Mouse (Mus musculus): Measurements from ENCODE around the gene Zfp423. TPM values are rescaled to one million over a fixed set of nuclear protein-coding genes. Genes with fewer than 3 reads are reported as not detected.
A peak's percentile ranks its signal among the peaks of the same experiment; 100 is the strongest.

The Zfp423 gene
- polyA plus RNA-seq, 1 experiment from 2014 or later, result 23.1 TPM

- no peak for DNase-seq (ENCODE audit: low spot score)
- Histone ChIP-seq H3K4me3 (ENCODE audit: low read depth, low read length) (no peak overlapping the region), H3K9me3 (ENCODE audit: control insufficient read depth, low read length) (no peaks in the 10 kb centered on the region), H3K4me2 (ENCODE audit: low read depth, low read length) (no peak overlapping the region), H3K4me1 (ENCODE audit: control insufficient read depth, insufficient read depth, low read length) (peaks cover 30% of the 10 kb centered on the region), H3K36me3 (ENCODE audit: control insufficient read depth, insufficient read depth, low read length) (no peaks in the 10 kb centered on the region), H3K27me3 (replicated peaks; ENCODE audit: control insufficient read depth, insufficient read depth, low read length) (no peaks in the 10 kb centered on the region), H3K9ac (ENCODE audit: low read depth, low read length) (0 out of 2 replicates have a peak overlapping the region, but pooled peaks have one; percentile 9), H3K27ac (replicated peaks; ENCODE audit: low read depth, low read length) (peak overlapping the region; percentile 24; the same call in 1 of the 2 replicates)
- 0 out of 2 replicates have a peak, but pooled peaks have one; percentile 16 for ATAC-seq (ENCODE audit: low read depth)
- WGBS, result 37% methylated on average over 14 of the region's 14 CpGs
Observed at GRCm38 (mm10) chr8:87746072-87746471, 213.3 kb downstream of the Zfp423 start.

- DNase-seq (ENCODE audit: low spot score) (peak; percentile 37), ATAC-seq (ENCODE audit: low read depth) (peak; percentile 35; the same call in 1 of the 2 replicates)
- 76% methylated on average over 20 of the region's 20 CpGs for WGBS
- no peak overlapping the region for H3K4me2 ChIP-seq (ENCODE audit: low read depth, low read length)
- H3K27ac ChIP-seq (replicated peaks; ENCODE audit: low read depth, low read length), result no peak overlapping the region
- no peaks in the 10 kb centered on the region for H3K36me3 ChIP-seq (ENCODE audit: control insufficient read depth, insufficient read depth, low read length)
- no peak overlapping the region for H3K4me3 ChIP-seq (ENCODE audit: low read depth, low read length)
- no peaks in the 10 kb centered on the region for H3K9me3 ChIP-seq (ENCODE audit: control insufficient read depth, low read length)
- H3K9ac ChIP-seq (ENCODE audit: low read depth, low read length), result no peak overlapping the region
- peaks cover 25% of the 10 kb centered on the region for H3K4me1 ChIP-seq (ENCODE audit: control insufficient read depth, insufficient read depth, low read length)
- no peaks in the 10 kb centered on the region for H3K27me3 ChIP-seq (replicated peaks; ENCODE audit: control insufficient read depth, insufficient read depth, low read length)
Observed at GRCm38 (mm10) chr8:87745125-87745698, 214.2 kb downstream of the Zfp423 start.

GRCm38 (mm10) chr8:87744556-87744955 is 214.8 kb downstream of the Zfp423 start:
- no peak overlapping the region for H3K27ac ChIP-seq (replicated peaks; ENCODE audit: low read depth, low read length)
- DNase-seq (ENCODE audit: low spot score), result no peak
- H3K36me3 ChIP-seq (ENCODE audit: control insufficient read depth, insufficient read depth, low read length), result no peaks in the 10 kb centered on the region
- no peaks in the 10 kb centered on the region for H3K9me3 ChIP-seq (ENCODE audit: control insufficient read depth, low read length)
- ATAC-seq (ENCODE audit: low read depth), result no peak
- H3K4me1 ChIP-seq (ENCODE audit: control insufficient read depth, insufficient read depth, low read length), result peaks cover 25% of the 10 kb centered on the region
- no peak overlapping the region for H3K4me3 ChIP-seq (ENCODE audit: low read depth, low read length)
- no peak overlapping the region for H3K4me2 ChIP-seq (ENCODE audit: low read depth, low read length)
- no peak overlapping the region for H3K9ac ChIP-seq (ENCODE audit: low read depth, low read length)
- no peaks in the 10 kb centered on the region for H3K27me3 ChIP-seq (replicated peaks; ENCODE audit: control insufficient read depth, insufficient read depth, low read length)
- 84% methylated on average over 6 of the region's 6 CpGs for WGBS

- H3K27ac ChIP-seq (replicated peaks; ENCODE audit: low read depth, low read length), result no peak overlapping the region
- H3K4me1 ChIP-seq (ENCODE audit: control insufficient read depth, insufficient read depth, low read length), result peaks cover 15% of the 10 kb centered on the region
- H3K9ac ChIP-seq (ENCODE audit: low read depth, low read length), result no peak overlapping the region
- no peak overlapping the region for H3K4me2 ChIP-seq (ENCODE audit: low read depth, low read length)
- H3K4me3 ChIP-seq (ENCODE audit: low read depth, low read length), result no peak overlapping the region
- H3K9me3 ChIP-seq (ENCODE audit: control insufficient read depth, low read length), result no peaks in the 10 kb centered on the region
- ATAC-seq (ENCODE audit: low read depth) (no peak), DNase-seq (ENCODE audit: low spot score) (no peak)
- H3K36me3 ChIP-seq (ENCODE audit: control insufficient read depth, insufficient read depth, low read length), result no peaks in the 10 kb centered on the region
- H3K27me3 ChIP-seq (replicated peaks; ENCODE audit: control insufficient read depth, insufficient read depth, low read length), result no peaks in the 10 kb centered on the region
- WGBS, result 85% methylated on average over 19 of the region's 19 CpGs
Observed at GRCm38 (mm10) chr8:87742016-87742415, 217.4 kb downstream of the Zfp423 start.

GRCm38 (mm10) chr8:87740946-87741530 is 218.4 kb downstream of the Zfp423 start:
- 93% methylated on average over 11 of the region's 11 CpGs for WGBS
- no peaks in the 10 kb centered on the region for H3K36me3 ChIP-seq (ENCODE audit: control insufficient read depth, insufficient read depth, low read length)
- ATAC-seq (ENCODE audit: low read depth) (no peak), DNase-seq (ENCODE audit: low spot score) (no peak)
- H3K27ac ChIP-seq (replicated peaks; ENCODE audit: low read depth, low read length), result no peak overlapping the region
- no peaks in the 10 kb centered on the region for H3K9me3 ChIP-seq (ENCODE audit: control insufficient read depth, low read length)
- no peak overlapping the region for H3K9ac ChIP-seq (ENCODE audit: low read depth, low read length)
- no peak overlapping the region for H3K4me2 ChIP-seq (ENCODE audit: low read depth, low read length)
- H3K27me3 ChIP-seq (replicated peaks; ENCODE audit: control insufficient read depth, insufficient read depth, low read length), result no peaks in the 10 kb centered on the region
- H3K4me3 ChIP-seq (ENCODE audit: low read depth, low read length), result no peak overlapping the region
- peaks cover 10% of the 10 kb centered on the region for H3K4me1 ChIP-seq (ENCODE audit: control insufficient read depth, insufficient read depth, low read length)

- H3K36me3 ChIP-seq (ENCODE audit: control insufficient read depth, insufficient read depth, low read length), result no peaks in the 10 kb centered on the region
- H3K4me1 ChIP-seq (ENCODE audit: control insufficient read depth, insufficient read depth, low read length), result peaks cover 9% of the 10 kb centered on the region
- ATAC-seq (ENCODE audit: low read depth) (no peak), DNase-seq (ENCODE audit: low spot score) (no peak)
- no peaks in the 10 kb centered on the region for H3K9me3 ChIP-seq (ENCODE audit: control insufficient read depth, low read length)
- WGBS, result 45% methylated on average over 11 of the region's 11 CpGs
- no peak overlapping the region for H3K9ac ChIP-seq (ENCODE audit: low read depth, low read length)
- no peak overlapping the region for H3K27ac ChIP-seq (replicated peaks; ENCODE audit: low read depth, low read length)
- H3K4me3 ChIP-seq (ENCODE audit: low read depth, low read length), result no peak overlapping the region
- H3K27me3 ChIP-seq (replicated peaks; ENCODE audit: control insufficient read depth, insufficient read depth, low read length), result no peaks in the 10 kb centered on the region
- no peak overlapping the region for H3K4me2 ChIP-seq (ENCODE audit: low read depth, low read length)
Observed at GRCm38 (mm10) chr8:87737900-87738299, 221.5 kb downstream of the Zfp423 start.

GRCm38 (mm10) chr8:87734902-87735301 is 224.5 kb downstream of the Zfp423 start:
- H3K4me3 ChIP-seq (ENCODE audit: low read depth, low read length), result no peak overlapping the region
- ATAC-seq (ENCODE audit: low read depth), result no peak
- H3K27ac ChIP-seq (replicated peaks; ENCODE audit: low read depth, low read length), result peak overlapping the region; percentile 28; the same call in 1 of the 2 replicates
- peak overlapping the region; percentile 40; the same call in 1 of the 2 replicates for H3K9ac ChIP-seq (ENCODE audit: low read depth, low read length)
- peaks cover 9% of the 10 kb centered on the region for H3K4me1 ChIP-seq (ENCODE audit: control insufficient read depth, insufficient read depth, low read length)
- DNase-seq (ENCODE audit: low spot score), result no peak
- H3K9me3 ChIP-seq (ENCODE audit: control insufficient read depth, low read length), result no peaks in the 10 kb centered on the region
- H3K36me3 ChIP-seq (ENCODE audit: control insufficient read depth, insufficient read depth, low read length), result no peaks in the 10 kb centered on the region
- H3K4me2 ChIP-seq (ENCODE audit: low read depth, low read length), result no peak overlapping the region
- WGBS, result 45% methylated on average over 4 of the region's 4 CpGs
- H3K27me3 ChIP-seq (replicated peaks; ENCODE audit: control insufficient read depth, insufficient read depth, low read length), result no peaks in the 10 kb centered on the region

GRCm38 (mm10) chr8:87734496-87734895 is 224.9 kb downstream of the Zfp423 start:
- H3K4me1 ChIP-seq (ENCODE audit: control insufficient read depth, insufficient read depth, low read length), result peaks cover 9% of the 10 kb centered on the region
- WGBS, result 34% methylated on average over 7 of the region's 7 CpGs
- no peak overlapping the region for H3K4me2 ChIP-seq (ENCODE audit: low read depth, low read length)
- no peaks in the 10 kb centered on the region for H3K36me3 ChIP-seq (ENCODE audit: control insufficient read depth, insufficient read depth, low read length)
- H3K9me3 ChIP-seq (ENCODE audit: control insufficient read depth, low read length), result no peaks in the 10 kb centered on the region
- no peak overlapping the region for H3K9ac ChIP-seq (ENCODE audit: low read depth, low read length)
- DNase-seq (ENCODE audit: low spot score) (no peak), ATAC-seq (ENCODE audit: low read depth) (no peak)
- no peak overlapping the region for H3K4me3 ChIP-seq (ENCODE audit: low read depth, low read length)
- H3K27me3 ChIP-seq (replicated peaks; ENCODE audit: control insufficient read depth, insufficient read depth, low read length), result no peaks in the 10 kb centered on the region
- H3K27ac ChIP-seq (replicated peaks; ENCODE audit: low read depth, low read length), result no peak overlapping the region

- peaks cover 9% of the 10 kb centered on the region; the same call in 1 of the 2 replicates for H3K4me1 ChIP-seq (ENCODE audit: control insufficient read depth, insufficient read depth, low read length)
- H3K4me2 ChIP-seq (ENCODE audit: low read depth, low read length), result no peak overlapping the region
- no peak overlapping the region for H3K27ac ChIP-seq (replicated peaks; ENCODE audit: low read depth, low read length)
- H3K36me3 ChIP-seq (ENCODE audit: control insufficient read depth, insufficient read depth, low read length), result no peaks in the 10 kb centered on the region
- no peaks in the 10 kb centered on the region for H3K27me3 ChIP-seq (replicated peaks; ENCODE audit: control insufficient read depth, insufficient read depth, low read length)
- no peaks in the 10 kb centered on the region for H3K9me3 ChIP-seq (ENCODE audit: control insufficient read depth, low read length)
- H3K9ac ChIP-seq (ENCODE audit: low read depth, low read length), result no peak overlapping the region
- no peak for ATAC-seq (ENCODE audit: low read depth)
- H3K4me3 ChIP-seq (ENCODE audit: low read depth, low read length), result no peak overlapping the region
- WGBS, result 84% methylated on average over 12 of the region's 12 CpGs
- no peak for DNase-seq (ENCODE audit: low spot score)
Observed at GRCm38 (mm10) chr8:87731062-87731461, 228.3 kb downstream of the Zfp423 start.
